Mouse (Mus musculus) kidney, embryonic 16.5 days (tissue): Measurements from ENCODE around the gene Tnk1. TPM values are rescaled to one million over a fixed set of nuclear protein-coding genes. Genes with fewer than 3 reads are reported as not detected.

Experiments used
- ATAC-seq: fragments of 200-750 bp; cut with Nextera tagmentation; 2 replicates; pipeline ENCODE4 v1.8.0; 2017; ENCODE audit warnings: moderate TSS enrichment; ENCODE audit not compliant: low FRiP score, low TSS enrichment
- H3K27ac ChIP-seq: fragments of 300-500 bp; sonication (generic); 2 replicates; pipeline ENCODE4 v1.5.1; 2014; ENCODE audit warnings: low read length
- H3K27me3 ChIP-seq: fragments of 300-500 bp; sonication (generic); 2 replicates; pipeline ENCODE4 v1.6.1; 2014; ENCODE audit warnings: low read length, control low read depth, mixed read lengths; ENCODE audit not compliant: insufficient read depth
- H3K36me3 ChIP-seq: fragments of 300-500 bp; sonication (generic); 2 replicates; pipeline ENCODE4 v1.6.1; 2014; ENCODE audit warnings: low read length, control low read depth, mixed read lengths; ENCODE audit not compliant: insufficient read depth
- H3K4me1 ChIP-seq: fragments of 300-500 bp; sonication (generic); 2 replicates; pipeline ENCODE4 v1.6.1; 2014; ENCODE audit warnings: low read length, control low read depth, mixed read lengths; ENCODE audit not compliant: insufficient read depth
- H3K4me2 ChIP-seq: fragments of 300-500 bp; sonication (generic); replicated peaks from 2 replicates; pipeline ENCODE4 v1.6.1; 2014; ENCODE audit warnings: low read depth, low read length
- H3K4me3 ChIP-seq: fragments of 300-500 bp; sonication (generic); 2 replicates; pipeline ENCODE4 v1.5.1; 2014; ENCODE audit warnings: mild to moderate bottlenecking, low read length
- H3K9ac ChIP-seq: fragments of 300-500 bp; sonication (generic); replicated peaks from 2 replicates; pipeline ENCODE4 v1.6.1; 2014; ENCODE audit warnings: low read length
- H3K9me3 ChIP-seq: fragments of 300-500 bp; sonication (generic); 2 replicates; pipeline ENCODE4 v1.6.1; 2016; ENCODE audit warnings: low read length, control low read depth
- WGBS: fragments of 180-500 bp; shearing (Covaris S2); extraction: QIAGEN DNeasy Blood & Tissue Kit; methylation state at CpG from one replicate; pipeline ENCODE4 v1.1.7; 2014; 5-methylcytosine and 5-hydroxymethylcytosine counted together
- polyA plus RNA-seq: library from polyadenylated mRNA; unstranded; fragments of >200 nt; fragmentation: Nextera tagmentation; extraction: Ambion mirVana; gene quantifications from 2 replicates; pipeline ENCODE4 v1.2.1, GENCODE M21; 2015

Gene Tnk1
- polyA plus RNA-seq, 1 experiment from 2014 or later = 7.0 TPM

GRCm38 (mm10) chr11:69807641-69808040 lies 50.9 kb downstream of the Tnk1 start:
- Histone ChIP-seq H3K4me1 (peaks cover 24% of the 10 kb centered on the region), H3K4me3 (no peak overlapping the region), H3K4me2 (no peak overlapping the region), H3K27ac (no peak overlapping the region), H3K36me3 (no peaks in the 10 kb centered on the region), H3K9me3 (no peaks in the 10 kb centered on the region), H3K9ac (no peak overlapping the region), H3K27me3 (peaks cover 11% of the 10 kb centered on the region; the same call in 1 of the 2 replicates)
- no peak for ATAC-seq
- 79% methylated on average over 2 of the region's 2 CpGs for WGBS

GRCm38 (mm10) chr11:69806378-69806777 lies 52.2 kb downstream of the Tnk1 start:
- Histone ChIP-seq H3K9me3 (no peaks in the 10 kb centered on the region), H3K9ac (no peak overlapping the region), H3K4me1 (peaks cover 36% of the 10 kb centered on the region), H3K27me3 (peaks cover 23% of the 10 kb centered on the region), H3K36me3 (no peaks in the 10 kb centered on the region), H3K27ac (no peak overlapping the region), H3K4me2 (no peak overlapping the region), H3K4me3 (no peak overlapping the region)
- ATAC-seq = no peak
- 79% methylated on average over 4 of the region's 4 CpGs for WGBS

DNA sequence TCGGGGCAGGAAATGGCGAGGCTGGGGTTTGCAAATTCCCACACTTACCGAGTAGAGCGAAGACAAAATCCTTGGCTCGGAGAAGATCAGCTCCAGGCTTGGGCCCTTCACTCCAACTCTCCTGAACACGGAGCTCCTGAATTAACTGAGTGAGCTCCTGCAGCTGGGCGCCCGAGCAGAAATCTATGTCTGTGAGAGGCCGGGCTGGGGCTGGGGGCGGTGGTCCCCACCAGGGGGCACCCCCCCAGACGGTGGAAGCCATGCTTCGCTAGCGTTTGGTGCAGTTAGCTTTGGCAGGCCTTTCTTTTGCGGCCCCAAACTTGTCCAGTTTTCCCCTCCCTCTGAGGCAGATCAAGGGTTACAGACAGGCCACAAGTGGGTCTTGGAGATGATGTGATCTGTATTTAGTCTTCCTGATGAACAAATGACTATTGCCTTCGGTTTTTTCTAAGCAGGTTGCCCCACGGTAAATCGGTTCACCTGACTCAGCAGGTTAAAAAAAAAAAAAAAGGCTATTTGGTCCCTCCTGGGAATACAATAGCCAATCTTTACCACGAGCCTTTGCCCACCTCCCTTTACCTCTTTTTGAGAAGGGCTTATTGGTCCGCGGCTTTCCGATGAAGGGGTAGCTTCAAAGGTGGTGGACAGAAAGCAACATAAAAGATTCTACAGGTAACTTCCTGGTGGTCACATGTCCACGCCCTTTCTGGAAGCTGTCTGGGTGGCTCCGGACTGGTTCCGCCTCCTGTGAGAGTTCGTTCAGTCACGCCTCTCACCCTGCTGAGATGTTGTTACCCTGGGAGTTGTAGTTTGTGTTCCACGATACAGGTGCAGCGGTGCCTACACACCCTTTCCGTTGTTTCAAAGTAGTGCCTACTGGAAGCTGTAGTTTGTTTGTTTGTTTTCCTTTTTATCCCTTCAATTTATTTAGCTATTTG lies 53.3 kb downstream of the Tnk1 start, which contains the start of gene Tmem102:
Gene Tmem102 (minus strand): TSS at position 653 of the 938 bp plus-strand sequence.
- 6% methylated on average over 29 of the region's 29 CpGs for WGBS
- ATAC-seq = peak; percentile 23; the same call in 1 of the 2 replicates

GRCm38 (mm10) chr11:69804652-69804940 lies 53.9 kb downstream of the Tnk1 start:
- WGBS = 8% methylated on average over 12 of the region's 12 CpGs
- H3K9me3 ChIP-seq = no peaks in the 10 kb centered on the region
- H3K4me2 ChIP-seq = peak overlapping the region; percentile 98
- H3K4me1 ChIP-seq = peaks cover 52% of the 10 kb centered on the region
- H3K4me3 ChIP-seq = peak overlapping the region; percentile 66
- H3K9ac ChIP-seq = peak overlapping the region; percentile 52
- no peak overlapping the region for H3K27ac ChIP-seq
- H3K27me3 ChIP-seq = peaks cover 23% of the 10 kb centered on the region
- no peaks in the 10 kb centered on the region for H3K36me3 ChIP-seq
- no peak for ATAC-seq

More for the DNA sequence above, 53.3 kb downstream of the Tnk1 start, which contains the start of gene Tmem102:
- Histone ChIP-seq H3K4me1 (peaks cover 46% of the 10 kb centered on the region), H3K36me3 (no peaks in the 10 kb centered on the region), H3K9me3 (no peaks in the 10 kb centered on the region), H3K27ac (no peak within 1 kb of the TSS), H3K4me2 (peak within 1 kb of the TSS; percentile 98), H3K9ac (peak within 1 kb of the TSS; percentile 52), H3K4me3 (peak within 1 kb of the TSS; percentile 66), H3K27me3 (peaks cover 23% of the 10 kb centered on the region)

DNA sequence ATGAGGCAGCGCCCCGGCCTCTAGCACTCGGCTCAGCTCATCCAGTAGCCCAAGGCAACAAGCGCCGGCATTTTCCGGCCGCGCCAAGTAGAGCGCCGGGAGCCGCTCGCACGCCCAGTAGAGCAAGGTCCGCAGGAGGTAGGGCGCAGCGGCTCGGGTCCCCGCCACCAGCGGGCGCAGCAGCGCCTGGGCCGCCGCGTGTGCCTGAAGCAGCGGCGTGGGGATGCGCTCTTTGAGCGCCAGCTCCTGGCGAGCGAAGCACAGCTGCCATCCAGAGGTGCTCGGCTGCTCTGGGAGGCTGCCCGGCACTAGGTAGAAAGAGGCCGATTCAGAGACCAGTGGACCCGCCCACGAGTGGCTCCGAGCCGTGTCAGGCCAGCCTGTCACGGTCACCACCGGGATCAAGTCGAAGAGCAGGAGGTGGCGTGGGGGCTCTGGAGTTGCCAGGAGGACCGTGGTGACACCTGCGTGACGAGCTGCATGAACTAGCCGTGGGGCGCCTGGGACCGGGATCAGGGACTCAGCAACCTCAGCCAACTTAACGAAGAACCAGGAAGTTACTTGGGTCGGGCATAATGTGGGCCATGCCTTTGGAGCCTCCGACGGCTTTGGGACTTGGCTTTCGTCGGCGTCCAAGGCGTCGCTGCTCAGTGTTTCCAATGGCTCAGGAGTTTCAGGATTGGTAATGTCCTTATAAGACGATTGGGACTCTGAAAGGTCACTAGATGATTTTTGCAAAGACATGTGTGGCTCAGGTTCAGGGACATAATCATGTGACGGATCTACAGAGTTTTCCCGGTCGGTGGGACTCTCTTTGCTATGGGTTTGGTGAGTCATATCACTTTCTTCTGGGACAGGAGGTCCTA lies 54.5 kb downstream of the Tnk1 start:
- Histone ChIP-seq H3K27me3 (peaks cover 23% of the 10 kb centered on the region), H3K4me3 (peak overlapping the region; percentile 66), H3K4me1 (peaks cover 57% of the 10 kb centered on the region), H3K4me2 (peak overlapping the region; percentile 98), H3K36me3 (no peaks in the 10 kb centered on the region), H3K9ac (peak overlapping the region; percentile 78), H3K27ac (peak overlapping the region; percentile 41; the same call in 1 of the 2 replicates), H3K9me3 (no peaks in the 10 kb centered on the region)
- 2% methylated on average over 60 of the region's 60 CpGs for WGBS
- ATAC-seq = peak; percentile 50

DNA sequence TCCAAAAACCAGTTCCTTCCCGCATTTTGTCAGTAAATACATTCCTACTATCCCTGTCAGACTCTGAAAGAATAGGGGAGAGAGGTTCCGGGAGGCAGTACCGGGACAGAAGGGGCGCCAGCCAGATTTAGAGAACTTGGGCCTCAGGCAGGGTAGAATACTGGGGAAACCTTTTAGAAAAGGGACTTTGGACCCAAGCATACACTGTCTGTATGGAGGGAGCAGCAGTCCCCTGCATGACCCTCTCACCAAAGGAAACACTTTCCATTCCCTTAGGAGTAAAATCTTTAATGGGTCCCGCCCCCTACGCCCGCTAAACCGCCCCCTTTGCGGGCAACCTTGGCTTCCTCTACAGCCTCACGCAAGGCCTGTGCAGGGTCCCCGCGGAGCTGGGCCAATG lies 55.2 kb downstream of the Tnk1 start:
- peak; percentile 6; the same call in 1 of the 2 replicates for ATAC-seq
- H3K27ac ChIP-seq = peak overlapping the region; percentile 41; the same call in 1 of the 2 replicates
- WGBS = 2% methylated on average over 12 of the region's 12 CpGs
- no peaks in the 10 kb centered on the region for H3K36me3 ChIP-seq
- H3K27me3 ChIP-seq = peaks cover 23% of the 10 kb centered on the region
- H3K9ac ChIP-seq = peak overlapping the region; percentile 78
- H3K4me1 ChIP-seq = peaks cover 59% of the 10 kb centered on the region
- H3K4me3 ChIP-seq = peak overlapping the region; percentile 66
- no peaks in the 10 kb centered on the region for H3K9me3 ChIP-seq
- H3K4me2 ChIP-seq = peak overlapping the region; percentile 98

GRCm38 (mm10) chr11:69802648-69803105 lies 55.9 kb downstream of the Tnk1 start:
- Histone ChIP-seq H3K4me3 (peak overlapping the region; percentile 66), H3K9ac (peak overlapping the region; percentile 78), H3K9me3 (no peaks in the 10 kb centered on the region), H3K27ac (0 out of 2 replicates have a peak overlapping the region, but pooled peaks have one; percentile 22), H3K27me3 (peaks cover 23% of the 10 kb centered on the region), H3K4me1 (peaks cover 59% of the 10 kb centered on the region), H3K4me2 (peak overlapping the region; percentile 98), H3K36me3 (no peaks in the 10 kb centered on the region)
- under 1% methylated on average over 33 of the region's 33 CpGs for WGBS
- peak; percentile 13; the same call in 1 of the 2 replicates for ATAC-seq

GRCm38 (mm10) chr11:69801379-69801977 lies 57.1 kb downstream of the Tnk1 start, which contains the start of gene Fgf11:
Gene Fgf11, minus strand, starts transcription at chr11:69801857.
- Histone ChIP-seq H3K36me3 (no peaks in the 10 kb centered on the region), H3K9ac (peak within 1 kb of the TSS; percentile 78), H3K4me3 (peak within 1 kb of the TSS; percentile 66), H3K4me1 (peaks cover 59% of the 10 kb centered on the region), H3K9me3 (no peaks in the 10 kb centered on the region), H3K27me3 (peaks cover 27% of the 10 kb centered on the region), H3K27ac (peak within 1 kb of the TSS; percentile 78), H3K4me2 (peak within 1 kb of the TSS; percentile 98)
- WGBS = under 1% methylated on average over 32 of the region's 33 CpGs
- no peak for ATAC-seq
